Mouse (Mus musculus) stomach, postnatal 0 days (tissue): Measurements from ENCODE around the gene Ott. TPM values are rescaled to one million over a fixed set of nuclear protein-coding genes. Genes with fewer than 3 reads are reported as not detected.
"Not testable (repeated sequence)": the region's sequence is repeated elsewhere in the genome, so short reads cannot be mapped to it uniquely, and the experiment has no call there.

Experiments
- ATAC-seq: fragments of 200-750 bp; cut with Nextera tagmentation; 2 replicates; pipeline ENCODE4 v1.8.0; 2017; ENCODE audit not compliant: low FRiP score, low TSS enrichment
- DNase-seq: peaks from one replicate; pipeline ENCODE4 v3.0.0-alpha.2; 2016; ENCODE audit warnings: low spot score
- H3K27ac ChIP-seq: fragments of 300-500 bp; sonication (generic); replicated peaks from 2 replicates; pipeline ENCODE4 v1.5.1; 2014; ENCODE audit warnings: mild to moderate bottlenecking, control low read depth
- H3K27me3 ChIP-seq: fragments of 300-500 bp; sonication (generic); 2 replicates; pipeline ENCODE4 v1.6.1; 2014; ENCODE audit warnings: low read length; ENCODE audit not compliant: control insufficient read depth, insufficient read depth
- H3K36me3 ChIP-seq: fragments of 300-500 bp; sonication (generic); 2 replicates; pipeline ENCODE4 v1.6.1; 2014; ENCODE audit warnings: low read length, mixed read lengths; ENCODE audit not compliant: control insufficient read depth, insufficient read depth
- H3K4me1 ChIP-seq: fragments of 300-500 bp; sonication (generic); replicated peaks from 2 replicates; pipeline ENCODE4 v1.6.1; 2014; ENCODE audit warnings: antibody characterized with exemption; ENCODE audit not compliant: control insufficient read depth, insufficient read depth
- H3K4me2 ChIP-seq: fragments of 300-500 bp; sonication (generic); replicated peaks from 2 replicates; pipeline ENCODE4 v1.6.1; 2014; ENCODE audit warnings: low read depth, mild to moderate bottlenecking, control low read depth, moderate library complexity
- H3K4me3 ChIP-seq: fragments of 300-500 bp; sonication (generic); 2 replicates; pipeline ENCODE4 v1.5.1; 2014; ENCODE audit warnings: low read depth, low read length, control low read depth
- H3K9ac ChIP-seq: fragments of 300-500 bp; sonication (generic); 2 replicates; pipeline ENCODE4 v1.6.1; 2014; ENCODE audit warnings: mild to moderate bottlenecking, low read length, control low read depth, mixed read lengths
- H3K9me3 ChIP-seq: fragments of 300-500 bp; sonication (generic); 2 replicates; pipeline ENCODE4 v1.6.1; 2016; ENCODE audit warnings: low read length; ENCODE audit not compliant: control insufficient read depth
- WGBS: fragments of 180-500 bp; shearing (Covaris S2); extraction: QIAGEN DNeasy Blood & Tissue Kit; methylation state at CpG from one replicate; pipeline ENCODE4 v1.1.7; 2014; 5-methylcytosine and 5-hydroxymethylcytosine counted together
- polyA plus RNA-seq: library from polyadenylated mRNA; unstranded; fragments of >200 nt; fragmentation: Nextera tagmentation; extraction: Ambion mirVana; gene quantifications from 2 replicates; pipeline ENCODE4 v1.2.1, GENCODE M21; 2015

Gene Ott
- polyA plus RNA-seq, result not detected in 2 replicates

- H3K27me3 ChIP-seq, H3K9ac ChIP-seq, H3K4me3 ChIP-seq, H3K9me3 ChIP-seq, H3K27ac ChIP-seq, H3K4me1 ChIP-seq, H3K4me2 ChIP-seq, H3K36me3 ChIP-seq, ATAC-seq, DNase-seq: not testable (repeated sequence)
- WGBS, result no CpG with 5 or more reads among the region's 5 CpGs
These were observed at the start of gene Ott for GRCm38 (mm10) chrX:149073982-149074381. TSS of gene Ott (plus strand) at chrX:149074282.

Other genes with a start within 250 kb of the Ott start
- gene Luzp4, start 216.6 kb upstream of the Ott start, polyA plus RNA-seq, result not detected in 2 replicates
- gene Gm15093, start 198.1 kb downstream of the Ott start, polyA plus RNA-seq, result not detected in 2 replicates